Mouse (Mus musculus) heart, postnatal 14 days (tissue): ENCODE measurements around the gene Unc13c. TPM values are rescaled to one million over a fixed set of nuclear protein-coding genes. Genes with fewer than 3 reads are reported as not detected.
A peak's percentile ranks its signal among the peaks of the same experiment; 100 is the strongest.

Experiments
- DNase-seq, 2 experiments: peaks; one replicate each; pipeline ENCODE4 v3.0.0; 2021 to 2022
- intact Hi-C: fragments of 180-260 bp; cut with DNase I; formaldehyde crosslinking; loops from one replicate; pipeline ENCODE4 v1.15.1; 2025
- total RNA-seq, 2 experiments: library from RNA; stranded (reverse); gene quantifications; 2 replicates each; pipeline ENCODE4 v1.2.3; 2021

The Unc13c gene
- total RNA-seq, 2 experiments from 2014 or later: 0.44 to 0.50 TPM

GRCm38 (mm10) chr9:73662839-73663238, 305.9 kb downstream of the Unc13c start:
- DNase-seq: no peak
- intact Hi-C loops: no loop called here

- intact Hi-C loops: no loop called here
- DNase-seq: no peak
Measured at GRCm38 (mm10) chr9:73649088-73649487, 319.7 kb downstream of the Unc13c start.

GRCm38 (mm10) chr9:73638119-73638518, 330.6 kb downstream of the Unc13c start:
- DNase-seq: no peak
- intact Hi-C loops: no loop called here

GRCm38 (mm10) chr9:73625171-73625570, 343.6 kb downstream of the Unc13c start:
- DNase-seq: no peak
- intact Hi-C loops: no loop called here

GRCm38 (mm10) chr9:73612896-73613295, 355.9 kb downstream of the Unc13c start:
- DNase-seq: no peak
- intact Hi-C loops: no loop called here

- DNase-seq: no peak
- intact Hi-C loops: no loop called here
Measured at GRCm38 (mm10) chr9:73603921-73604320, 364.8 kb downstream of the Unc13c start.

GRCm38 (mm10) chr9:73565558-73565957, 403.2 kb downstream of the Unc13c start:
- intact Hi-C loops: no loop called here
- DNase-seq: no peak

- peak; percentile 45 to 64 for DNase-seq
- intact Hi-C loops: no loop called here
Measured at GRCm38 (mm10) chr9:73560037-73560436, 408.7 kb downstream of the Unc13c start.

GRCm38 (mm10) chr9:73557805-73558204, 411.0 kb downstream of the Unc13c start:
- DNase-seq: peak; percentile 30 to 53
- intact Hi-C loops: loop anchor here (5.0 kb wide), 1 partner anchor 424 kb away; no protein-coding TSS in a partner anchor

- intact Hi-C loops: loop anchor here (5.0 kb wide), 1 partner anchor 427 kb away; no protein-coding TSS in a partner anchor
- DNase-seq: peak; percentile 52 to 66
Measured at GRCm38 (mm10) chr9:73555354-73555753, 413.4 kb downstream of the Unc13c start.

GRCm38 (mm10) chr9:73472568-73472967, 496.2 kb downstream of the Unc13c start:
- intact Hi-C loops: no loop called here
- no peak for DNase-seq

- intact Hi-C loops: no loop called here
Measured at GRCm38 (mm10) chr9:73462027-73462426, 506.7 kb downstream of the Unc13c start.

GRCm38 (mm10) chr9:73450009-73450408, 518.8 kb downstream of the Unc13c start:
- intact Hi-C loops: no loop called here
- DNase-seq: no peak

More at GRCm38 (mm10) chr9:73462027-73462426, 506.7 kb downstream of the Unc13c start:
- no peak for DNase-seq

- intact Hi-C loops: no loop called here
- DNase-seq: no peak
Measured at GRCm38 (mm10) chr9:73449216-73449615, 519.5 kb downstream of the Unc13c start.

- no peak for DNase-seq
- intact Hi-C loops: no loop called here
Measured at GRCm38 (mm10) chr9:73431925-73432324, 536.8 kb downstream of the Unc13c start.

Other genes with a start within 250 kb of the Unc13c start
- 1 to 10 TPM in 1 of 2 experiments, under 1 TPM in 1; 0.78 to 1.2 TPM for gene Wdr72, start 141.4 kb upstream of the Unc13c start, total RNA-seq